Mouse (Mus musculus) limb, embryonic 14.5 days (tissue): ENCODE measurements around the gene Snx32. TPM values are rescaled to one million over a fixed set of nuclear protein-coding genes. Genes with fewer than 3 reads are reported as not detected.

Experiments
- ATAC-seq: fragments of 200-750 bp; cut with Nextera tagmentation; 2 replicates; pipeline ENCODE4 v1.8.0; 2017; ENCODE audit warnings: low read depth, moderate number of reproducible peaks, moderate TSS enrichment; ENCODE audit not compliant: low FRiP score
- DNase-seq: peaks from one replicate; pipeline ENCODE4 v3.0.0-alpha.2; 2015; ENCODE audit warnings: low spot score
- H3K27ac ChIP-seq: fragments of 300-500 bp; sonication (generic); replicated peaks from 2 replicates; pipeline ENCODE4 v1.5.1; 2014; ENCODE audit warnings: low read depth, mild to moderate bottlenecking, low read length, moderate library complexity, mixed read lengths
- H3K27me3 ChIP-seq: fragments of 300-500 bp; sonication (generic); 2 replicates; pipeline ENCODE4 v1.6.1; 2014; ENCODE audit warnings: low read length, mixed read lengths; ENCODE audit not compliant: control insufficient read depth, insufficient read depth
- H3K36me3 ChIP-seq: fragments of 300-500 bp; sonication (generic); 2 replicates; pipeline ENCODE4 v1.6.1; 2014; ENCODE audit warnings: mild to moderate bottlenecking, low read length, moderate library complexity, mixed read lengths; ENCODE audit not compliant: control insufficient read depth, insufficient read depth
- H3K4me1 ChIP-seq: fragments of 300-500 bp; sonication (generic); 2 replicates; pipeline ENCODE4 v1.6.1; 2014; ENCODE audit warnings: antibody characterized with exemption, low read length, mixed read lengths; ENCODE audit not compliant: control insufficient read depth, insufficient read depth
- H3K4me2 ChIP-seq: fragments of 300-500 bp; sonication (generic); replicated peaks from 2 replicates; pipeline ENCODE4 v1.6.1; 2014; ENCODE audit warnings: low read depth, mild to moderate bottlenecking, low read length, moderate library complexity; ENCODE audit not compliant: severe bottlenecking
- H3K4me3 ChIP-seq: fragments of 300-500 bp; sonication (generic); replicated peaks from 2 replicates; pipeline ENCODE4 v1.5.1; 2014; ENCODE audit warnings: low read length
- H3K9ac ChIP-seq: fragments of 300-500 bp; sonication (generic); 2 replicates; pipeline ENCODE4 v1.6.1; 2014; ENCODE audit warnings: mild to moderate bottlenecking, low read depth, low read length, moderate library complexity; ENCODE audit not compliant: severe bottlenecking
- H3K9me3 ChIP-seq: fragments of 300-500 bp; sonication (generic); 2 replicates; pipeline ENCODE4 v1.6.1; 2016; ENCODE audit warnings: low read length; ENCODE audit not compliant: control insufficient read depth
- POLR2A ChIP-seq: fragments of 200-500 bp; IDR thresholded peaks from 2 replicates; pipeline ENCODE4 v1.8.0; 2012; ENCODE audit warnings: inconsistent platforms, mild to moderate bottlenecking, moderate library complexity, borderline replicate concordance; ENCODE audit not compliant: insufficient read depth, insufficient read length; ENCODE audit errors: extremely low read depth
- WGBS: fragments of 180-500 bp; shearing (Covaris S2); extraction: QIAGEN DNeasy Blood & Tissue Kit; methylation state at CpG from one replicate; pipeline ENCODE4 v1.1.7; 2014; 5-methylcytosine and 5-hydroxymethylcytosine counted together
- polyA plus RNA-seq, 2 experiments: library from polyadenylated mRNA; depleted of rRNA in 1 of 2; stranded (reverse) in 1 of 2; unstranded in 1 of 2; fragments of >200 nt; fragmentation: Nextera tagmentation in 1 of 2; extraction: Ambion mirVana in 1 of 2; gene quantifications; 2 replicates each; pipeline versions ENCODE4 v1.2.1 to v1.2.3; 2012 to 2014

The Snx32 gene
- polyA plus RNA-seq, 2 experiments, result 9.6 to 23.6 TPM

DNA sequence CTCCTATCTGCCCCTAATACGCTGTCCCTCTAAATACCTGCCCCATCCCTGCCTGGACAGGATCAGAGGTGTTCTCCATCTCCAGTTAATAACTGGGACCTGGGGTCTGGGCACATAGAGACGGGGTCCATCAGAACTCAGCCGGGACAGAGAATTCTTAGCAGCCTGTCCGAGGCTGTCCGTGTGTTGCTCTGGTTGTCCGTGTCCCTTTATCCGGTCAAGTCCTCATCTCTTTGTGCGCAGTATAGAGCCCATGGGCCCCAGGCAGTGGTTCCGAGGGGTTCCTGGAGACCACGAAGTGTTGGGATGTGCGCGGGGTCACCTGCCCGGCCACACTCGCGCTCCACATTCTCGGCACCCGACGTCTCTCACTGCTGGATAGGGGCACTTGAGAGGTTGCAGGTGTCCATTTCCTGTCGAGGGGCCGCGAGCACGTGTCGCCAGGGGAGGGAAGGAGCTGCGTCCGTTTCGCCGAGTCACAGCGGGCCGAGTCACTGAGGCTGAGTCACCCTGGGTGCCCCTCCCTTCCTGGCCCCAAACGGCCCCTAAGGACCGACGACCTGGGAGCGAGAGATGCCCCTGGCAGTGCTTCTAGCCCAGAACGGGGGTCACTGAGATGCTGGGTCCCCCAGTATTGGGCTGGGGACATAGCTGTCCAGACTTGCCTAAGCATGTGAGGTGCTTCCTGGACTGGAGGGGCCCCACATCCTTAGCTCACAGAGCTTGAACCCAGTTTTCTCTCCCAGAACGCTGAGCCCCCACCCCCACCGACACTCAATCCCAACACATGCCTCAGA lies 61.8 kb downstream of the Snx32 start:
- 6% methylated on average over 31 of the region's 36 CpGs for whole genome bisulfite sequencing
- Histone ChIP-seq H3K9ac (0 out of 2 replicates have a peak overlapping the region, but pooled peaks have one; percentile 45), H3K4me3 (peak overlapping the region; percentile 51), H3K4me2 (peak overlapping the region; percentile 94), H3K4me1 (peaks cover 9% of the 10 kb centered on the region), H3K9me3 (no peaks in the 10 kb centered on the region), H3K27ac (no peak overlapping the region), H3K36me3 (peaks cover under 1% of the 10 kb centered on the region; the same call in 1 of the 2 replicates), H3K27me3 (peaks cover 40% of the 10 kb centered on the region)
- ATAC-seq (no peak), DNase-seq (no peak)
- TF ChIP-seq POLR2A, result no peak

DNA sequence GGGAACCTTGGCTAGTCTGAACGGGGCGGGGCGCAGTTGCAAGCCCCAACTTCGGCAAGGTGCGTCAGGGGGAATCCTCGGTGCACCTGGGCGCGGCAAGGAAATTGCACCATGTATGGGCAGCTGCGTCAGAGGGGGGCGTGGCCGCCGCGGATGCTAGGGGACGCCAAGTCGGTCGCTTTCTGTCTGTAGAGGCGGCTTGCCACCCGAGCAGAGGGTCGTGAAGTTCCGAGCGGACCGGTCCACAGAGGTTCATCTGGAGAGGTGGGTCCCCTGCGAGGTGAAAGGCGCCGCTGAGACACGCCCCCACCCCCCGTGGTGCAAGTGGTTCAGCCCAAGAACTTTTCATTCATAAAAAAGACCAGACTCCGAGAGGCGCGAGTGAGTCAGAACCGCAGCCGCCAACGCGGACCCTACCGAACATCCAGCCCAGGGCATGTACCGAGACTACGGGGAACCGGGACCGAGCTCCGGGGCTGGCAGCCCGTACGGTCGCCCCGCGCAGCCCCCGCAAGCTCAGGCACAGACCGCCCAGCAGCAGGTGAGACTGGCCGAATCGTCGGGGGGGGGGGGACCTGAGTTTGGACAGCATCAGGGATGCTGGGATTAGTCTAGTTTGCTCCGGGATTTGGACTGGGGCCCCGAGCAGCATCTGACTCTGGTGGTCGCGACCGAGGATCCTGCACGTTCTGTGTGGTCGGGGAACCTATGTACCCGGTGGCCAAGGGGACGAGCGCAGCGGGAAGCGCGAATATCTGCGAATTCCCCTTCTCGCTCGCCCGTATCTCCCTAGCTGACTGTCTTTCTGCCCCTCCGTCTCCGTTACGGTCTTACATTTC lies 62.6 kb downstream of the Snx32 start, which contains the start of gene Fosl1:
Fosl1 (plus strand) TSS at position 33 of the 839 bp plus-strand sequence.
- no peaks in the 10 kb centered on the region for H3K36me3 ChIP-seq
- H3K4me3 ChIP-seq, result peak within 1 kb of the TSS; percentile 51
- TF ChIP-seq POLR2A, result no peak
- H3K9me3 ChIP-seq, result no peaks in the 10 kb centered on the region
- H3K27me3 ChIP-seq, result peaks cover 40% of the 10 kb centered on the region
- DNase-seq (peak; percentile 41), ATAC-seq (peak; percentile 60)
- H3K9ac ChIP-seq, result peak within 1 kb of the TSS; percentile 45
- peaks cover 9% of the 10 kb centered on the region for H3K4me1 ChIP-seq
- peak within 1 kb of the TSS; percentile 94 for H3K4me2 ChIP-seq
- WGBS, result 2% methylated on average over 58 of the region's 70 CpGs
- H3K27ac ChIP-seq, result no peak within 1 kb of the TSS

DNA sequence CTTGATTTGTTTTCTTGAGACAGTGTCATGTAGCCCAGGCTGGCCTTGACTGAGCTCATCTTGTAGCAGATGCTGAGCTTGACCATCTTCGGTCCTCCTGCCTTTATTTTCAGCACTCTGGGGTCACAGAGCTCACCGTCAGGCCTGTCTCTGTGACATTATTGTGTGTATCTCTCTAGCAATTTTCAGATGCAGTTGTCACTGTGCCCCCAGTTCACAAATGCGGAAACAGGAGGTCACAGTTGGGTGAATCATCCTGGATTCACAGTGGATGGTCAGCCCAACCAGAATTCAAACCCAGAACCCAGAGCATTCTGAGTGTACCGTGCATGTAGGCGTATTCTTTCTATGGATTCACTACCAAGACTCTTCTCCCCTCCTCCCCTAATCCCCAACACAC lies 64.6 kb downstream of the Snx32 start:
- H3K4me1 ChIP-seq, result peaks cover 9% of the 10 kb centered on the region
- H3K36me3 ChIP-seq, result no peaks in the 10 kb centered on the region
- H3K9ac ChIP-seq, result no peak overlapping the region
- ATAC-seq (no peak), DNase-seq (no peak)
- no peak overlapping the region for H3K27ac ChIP-seq
- no peaks in the 10 kb centered on the region for H3K9me3 ChIP-seq
- no peak overlapping the region for H3K4me2 ChIP-seq
- H3K27me3 ChIP-seq, result peaks cover 40% of the 10 kb centered on the region
- no peak for TF ChIP-seq POLR2A
- no peak overlapping the region for H3K4me3 ChIP-seq
- 79% methylated on average over 5 of the region's 5 CpGs for WGBS

DNA sequence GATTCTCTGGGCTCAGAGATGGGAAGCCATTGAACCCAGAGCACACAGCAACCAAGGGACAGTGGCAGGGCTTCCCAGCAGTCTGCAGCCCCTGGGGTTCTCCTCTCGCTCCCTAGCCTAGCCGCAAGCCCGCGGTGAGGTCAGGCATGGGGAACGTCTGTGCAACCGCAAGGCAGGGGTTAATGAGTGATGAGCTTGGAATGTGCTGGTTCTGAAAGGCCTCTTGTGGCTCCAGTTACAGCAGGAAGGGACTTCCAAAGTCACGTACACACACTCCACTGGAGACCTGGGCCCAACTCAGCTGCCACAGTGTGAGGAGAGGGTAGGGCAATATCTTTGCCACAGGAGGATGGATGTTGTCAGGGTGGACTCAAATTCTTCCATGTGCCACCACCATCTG lies 65.4 kb downstream of the Snx32 start:
- no peak for ATAC-seq
- WGBS, result 27% methylated on average over 7 of the region's 7 CpGs
- no peak for TF ChIP-seq POLR2A
- no peak overlapping the region for H3K9ac ChIP-seq
- H3K4me3 ChIP-seq, result no peak overlapping the region
- no peaks in the 10 kb centered on the region; the same call in 1 of the 2 replicates for H3K9me3 ChIP-seq
- H3K27ac ChIP-seq, result no peak overlapping the region
- no peaks in the 10 kb centered on the region for H3K36me3 ChIP-seq
- peaks cover 40% of the 10 kb centered on the region for H3K27me3 ChIP-seq
- H3K4me1 ChIP-seq, result peaks cover 9% of the 10 kb centered on the region
- no peak for DNase-seq
- no peak overlapping the region for H3K4me2 ChIP-seq

DNA sequence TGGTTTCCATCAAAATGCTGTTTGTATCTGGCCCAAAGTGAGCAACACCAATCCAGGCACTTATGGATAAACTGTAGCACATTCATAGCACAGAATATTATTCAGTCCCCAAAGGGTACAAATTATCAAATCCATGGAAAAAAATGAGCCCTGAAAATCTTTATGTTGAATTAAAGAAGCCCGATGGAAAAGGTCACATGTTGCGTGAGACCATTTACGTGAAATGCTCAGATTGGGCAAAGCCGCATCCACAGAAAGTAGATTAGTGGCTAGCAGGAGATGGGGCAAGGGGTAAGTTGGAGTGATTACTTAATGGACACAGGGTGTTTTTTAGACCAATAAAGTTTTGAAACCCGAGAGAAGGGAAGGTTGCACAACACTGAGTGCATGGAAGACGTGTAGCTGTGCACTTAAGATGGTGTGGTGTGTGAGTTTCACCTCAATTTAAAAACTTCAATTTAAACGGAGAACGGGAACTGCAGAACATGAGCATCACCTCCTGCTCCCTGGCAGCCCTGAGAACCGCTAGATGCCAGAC lies 65.9 kb downstream of the Snx32 start:
- 54% methylated on average over 9 of the region's 9 CpGs for WGBS
- H3K4me1 ChIP-seq, result peaks cover 9% of the 10 kb centered on the region
- no peak overlapping the region for H3K27ac ChIP-seq

More for the DNA sequence above, 65.9 kb downstream of the Snx32 start:
- no peak overlapping the region for H3K4me2 ChIP-seq
- DNase-seq (no peak), ATAC-seq (no peak)
- TF ChIP-seq POLR2A, result no peak
- H3K36me3 ChIP-seq, result no peaks in the 10 kb centered on the region
- H3K9me3 ChIP-seq, result no peaks in the 10 kb centered on the region; the same call in 1 of the 2 replicates
- H3K27me3 ChIP-seq, result peaks cover 37% of the 10 kb centered on the region
- no peak overlapping the region for H3K9ac ChIP-seq
- no peak overlapping the region for H3K4me3 ChIP-seq

Other genes starting within 250 kb of the Snx32 start
Only the 30 nearest of the 31 such genes appear.
- gene Sf3b2, start 215.1 kb downstream of the Snx32 start, polyA plus RNA-seq (2012; rRNA removed), result 173 and 174 TPM in 2 replicates
- gene Sf3b2, start 215.1 kb downstream of the Snx32 start, polyA plus RNA-seq (2014; fragmentation: Nextera tagmentation; extraction: Ambion mirVana), result 289 and 335 TPM in 2 replicates
- gene Gal3st3, start 212.2 kb downstream of the Snx32 start, polyA plus RNA-seq (2012; rRNA removed), result 7.1 and 10.8 TPM in 2 replicates
- gene Gal3st3, start 212.2 kb downstream of the Snx32 start, polyA plus RNA-seq (2014; fragmentation: Nextera tagmentation; extraction: Ambion mirVana), result 5.0 and 7.4 TPM in 2 replicates
- gene Catsper1, start 174.8 kb downstream of the Snx32 start, polyA plus RNA-seq (2012; rRNA removed), result not detected in 2 replicates
- not detected in 2 replicates for gene Catsper1, start 174.8 kb downstream of the Snx32 start, polyA plus RNA-seq (2014; fragmentation: Nextera tagmentation; extraction: Ambion mirVana)
- 1.6 and 3.0 TPM in 2 replicates for gene Cst6, start 161.0 kb downstream of the Snx32 start, polyA plus RNA-seq (2012; rRNA removed)
- gene Cst6, start 161.0 kb downstream of the Snx32 start, polyA plus RNA-seq (2014; fragmentation: Nextera tagmentation; extraction: Ambion mirVana), result 4.6 and 8.5 TPM in 2 replicates
- 39.4 and 41.8 TPM in 2 replicates for gene Eif1ad, start 143.8 kb downstream of the Snx32 start, polyA plus RNA-seq (2012; rRNA removed)
- gene Eif1ad, start 143.8 kb downstream of the Snx32 start, polyA plus RNA-seq (2014; fragmentation: Nextera tagmentation; extraction: Ambion mirVana), result 43.5 and 43.7 TPM in 2 replicates
- 222 and 265 TPM in 2 replicates for gene Banf1, start 143.4 kb downstream of the Snx32 start, polyA plus RNA-seq (2012; rRNA removed)
- 411 and 420 TPM in 2 replicates for gene Banf1, start 143.4 kb downstream of the Snx32 start, polyA plus RNA-seq (2014; fragmentation: Nextera tagmentation; extraction: Ambion mirVana)
- 49.7 and 66.4 TPM in 2 replicates for gene Sart1, start 121.8 kb downstream of the Snx32 start, polyA plus RNA-seq (2012; rRNA removed)
- 67.1 and 76.1 TPM in 2 replicates for gene Sart1, start 121.8 kb downstream of the Snx32 start, polyA plus RNA-seq (2014; fragmentation: Nextera tagmentation; extraction: Ambion mirVana)
- 0.13 and 0.14 TPM in 2 replicates for gene Tsga10ip, start 108.0 kb downstream of the Snx32 start, polyA plus RNA-seq (2012; rRNA removed)
- gene Tsga10ip, start 108.0 kb downstream of the Snx32 start, polyA plus RNA-seq (2014; fragmentation: Nextera tagmentation; extraction: Ambion mirVana), result 0.18 TPM in 1 of 2 replicates, not detected in the other
- gene Drap1, start 85.6 kb downstream of the Snx32 start, polyA plus RNA-seq (2012; rRNA removed), result 163 and 236 TPM in 2 replicates
- 219 and 233 TPM in 2 replicates for gene Drap1, start 85.6 kb downstream of the Snx32 start, polyA plus RNA-seq (2014; fragmentation: Nextera tagmentation; extraction: Ambion mirVana)
- 97.5 and 132 TPM in 2 replicates for gene AI837181, start 85.4 kb downstream of the Snx32 start, polyA plus RNA-seq (2012; rRNA removed)
- gene AI837181, start 85.4 kb downstream of the Snx32 start, polyA plus RNA-seq (2014; fragmentation: Nextera tagmentation; extraction: Ambion mirVana), result 57.1 and 61.9 TPM in 2 replicates
- 0.06 and 0.09 TPM in 2 replicates for gene Fosl1, start 63.0 kb downstream of the Snx32 start, polyA plus RNA-seq (2012; rRNA removed)
- gene Fosl1, start 63.0 kb downstream of the Snx32 start, polyA plus RNA-seq (2014; fragmentation: Nextera tagmentation; extraction: Ambion mirVana), result not detected in 2 replicates
- gene Ccdc85b, start 52.6 kb downstream of the Snx32 start, polyA plus RNA-seq (2012; rRNA removed), result 6.6 and 6.9 TPM in 2 replicates
- 6.5 and 7.0 TPM in 2 replicates for gene Ccdc85b, start 52.6 kb downstream of the Snx32 start, polyA plus RNA-seq (2014; fragmentation: Nextera tagmentation; extraction: Ambion mirVana)
- gene Fibp, start 49.9 kb downstream of the Snx32 start, polyA plus RNA-seq (2012; rRNA removed), result 139 and 171 TPM in 2 replicates
- 113 and 118 TPM in 2 replicates for gene Fibp, start 49.9 kb downstream of the Snx32 start, polyA plus RNA-seq (2014; fragmentation: Nextera tagmentation; extraction: Ambion mirVana)
- 0.33 and 0.56 TPM in 2 replicates for gene Ctsw, start 42.0 kb downstream of the Snx32 start, polyA plus RNA-seq (2012; rRNA removed)
- gene Ctsw, start 42.0 kb downstream of the Snx32 start, polyA plus RNA-seq (2014; fragmentation: Nextera tagmentation; extraction: Ambion mirVana), result 0.96 and 1.2 TPM in 2 replicates
- 239 and 314 TPM in 2 replicates for gene Efemp2, start 36.6 kb downstream of the Snx32 start, polyA plus RNA-seq (2012; rRNA removed)
- 193 and 202 TPM in 2 replicates for gene Efemp2, start 36.6 kb downstream of the Snx32 start, polyA plus RNA-seq (2014; fragmentation: Nextera tagmentation; extraction: Ambion mirVana)
- gene Mus81, start 22.1 kb downstream of the Snx32 start, polyA plus RNA-seq (2012; rRNA removed), result 40.8 and 53.5 TPM in 2 replicates
- gene Mus81, start 22.1 kb downstream of the Snx32 start, polyA plus RNA-seq (2014; fragmentation: Nextera tagmentation; extraction: Ambion mirVana), result 33.9 and 38.7 TPM in 2 replicates
- gene Cfl1, start 20.1 kb downstream of the Snx32 start, polyA plus RNA-seq (2012; rRNA removed), result 913 and 966 TPM in 2 replicates
- gene Cfl1, start 20.1 kb downstream of the Snx32 start, polyA plus RNA-seq (2014; fragmentation: Nextera tagmentation; extraction: Ambion mirVana), result 2,572 and 2,655 TPM in 2 replicates
- 2.4 and 3.1 TPM in 2 replicates for gene 1700020D05Rik, start 6.8 kb downstream of the Snx32 start, polyA plus RNA-seq (2012; rRNA removed)
- gene 1700020D05Rik, start 6.8 kb downstream of the Snx32 start, polyA plus RNA-seq (2014; fragmentation: Nextera tagmentation; extraction: Ambion mirVana), result not detected in 2 replicates
- gene Ovol1, start 50.1 kb upstream of the Snx32 start, polyA plus RNA-seq (2012; rRNA removed), result 5.6 and 7.2 TPM in 2 replicates
- gene Ovol1, start 50.1 kb upstream of the Snx32 start, polyA plus RNA-seq (2014; fragmentation: Nextera tagmentation; extraction: Ambion mirVana), result 9.9 and 12.8 TPM in 2 replicates
- gene Ap5b1, start 57.5 kb upstream of the Snx32 start, polyA plus RNA-seq (2012; rRNA removed), result 2.6 and 3.5 TPM in 2 replicates
- 3.1 and 3.7 TPM in 2 replicates for gene Ap5b1, start 57.5 kb upstream of the Snx32 start, polyA plus RNA-seq (2014; fragmentation: Nextera tagmentation; extraction: Ambion mirVana)
- 101 and 103 TPM in 2 replicates for gene Rnaseh2c, start 91.3 kb upstream of the Snx32 start, polyA plus RNA-seq (2012; rRNA removed)
- 95.5 and 107 TPM in 2 replicates for gene Rnaseh2c, start 91.3 kb upstream of the Snx32 start, polyA plus RNA-seq (2014; fragmentation: Nextera tagmentation; extraction: Ambion mirVana)
- 115 and 127 TPM in 2 replicates for gene Kat5, start 99.7 kb upstream of the Snx32 start, polyA plus RNA-seq (2012; rRNA removed)
- gene Kat5, start 99.7 kb upstream of the Snx32 start, polyA plus RNA-seq (2014; fragmentation: Nextera tagmentation; extraction: Ambion mirVana), result 27.4 and 34.6 TPM in 2 replicates
- 59.8 and 88.7 TPM in 2 replicates for gene Rela, start 126.9 kb upstream of the Snx32 start, polyA plus RNA-seq (2012; rRNA removed)
- gene Rela, start 126.9 kb upstream of the Snx32 start, polyA plus RNA-seq (2014; fragmentation: Nextera tagmentation; extraction: Ambion mirVana), result 54.8 and 57.2 TPM in 2 replicates
- gene Sipa1, start 153.2 kb upstream of the Snx32 start, polyA plus RNA-seq (2012; rRNA removed), result 62.5 and 86.0 TPM in 2 replicates
- gene Sipa1, start 153.2 kb upstream of the Snx32 start, polyA plus RNA-seq (2014; fragmentation: Nextera tagmentation; extraction: Ambion mirVana), result 27.9 and 29.1 TPM in 2 replicates
- gene Map3k11, start 178.2 kb upstream of the Snx32 start, polyA plus RNA-seq (2012; rRNA removed), result 30.1 and 38.9 TPM in 2 replicates
- 19.0 and 20.7 TPM in 2 replicates for gene Map3k11, start 178.2 kb upstream of the Snx32 start, polyA plus RNA-seq (2014; fragmentation: Nextera tagmentation; extraction: Ambion mirVana)
- 101 and 160 TPM in 2 replicates for gene Pcnx3, start 178.4 kb upstream of the Snx32 start, polyA plus RNA-seq (2012; rRNA removed)
- 31.8 and 32.3 TPM in 2 replicates for gene Pcnx3, start 178.4 kb upstream of the Snx32 start, polyA plus RNA-seq (2014; fragmentation: Nextera tagmentation; extraction: Ambion mirVana)
- 0.41 and 0.63 TPM in 2 replicates for gene Kcnk7, start 193.8 kb upstream of the Snx32 start, polyA plus RNA-seq (2012; rRNA removed)
- 0.65 and 0.81 TPM in 2 replicates for gene Kcnk7, start 193.8 kb upstream of the Snx32 start, polyA plus RNA-seq (2014; fragmentation: Nextera tagmentation; extraction: Ambion mirVana)
- 51.0 and 51.1 TPM in 2 replicates for gene Ehbp1l1, start 215.8 kb upstream of the Snx32 start, polyA plus RNA-seq (2012; rRNA removed)
- 20.0 and 25.4 TPM in 2 replicates for gene Ehbp1l1, start 215.8 kb upstream of the Snx32 start, polyA plus RNA-seq (2014; fragmentation: Nextera tagmentation; extraction: Ambion mirVana)
- 169 and 253 TPM in 2 replicates for gene Fam89b, start 219.1 kb upstream of the Snx32 start, polyA plus RNA-seq (2012; rRNA removed)
- 125 TPM in 2 replicates for gene Fam89b, start 219.1 kb upstream of the Snx32 start, polyA plus RNA-seq (2014; fragmentation: Nextera tagmentation; extraction: Ambion mirVana)
- gene Ltbp3, start 230.4 kb upstream of the Snx32 start, polyA plus RNA-seq (2012; rRNA removed), result 341 and 441 TPM in 2 replicates
- gene Ltbp3, start 230.4 kb upstream of the Snx32 start, polyA plus RNA-seq (2014; fragmentation: Nextera tagmentation; extraction: Ambion mirVana), result 99.8 and 103 TPM in 2 replicates